Mouse (Mus musculus): ENCODE results near the gene Hydin.
A peak's percentile ranks its signal among the peaks of the same experiment; 100 is the strongest.
"Not testable (repeated sequence)": the region's sequence is repeated elsewhere in the genome, so short reads cannot be mapped to it uniquely, and the experiment has no call there.

Gene Hydin

DNA sequence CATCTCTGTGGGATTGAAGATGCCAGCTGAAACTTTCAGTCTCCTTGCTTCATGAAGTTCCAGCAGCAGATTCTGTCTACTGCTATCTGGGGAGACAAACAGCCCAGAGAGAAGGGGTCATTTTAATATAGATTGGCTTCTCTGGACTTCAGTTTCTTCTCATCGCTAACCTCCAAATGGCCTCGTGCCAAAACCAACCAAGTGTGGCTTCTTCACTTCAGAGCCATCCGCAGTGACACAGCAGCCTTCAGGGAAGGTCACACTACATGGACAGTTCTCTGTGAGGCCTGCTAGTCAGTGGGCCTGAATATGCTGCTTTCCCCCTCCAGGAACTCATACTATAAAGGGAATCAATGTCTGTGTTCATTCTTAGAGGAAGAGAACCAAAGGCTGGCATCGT is 187.7 kb downstream of the Hydin start:
- no peak for DNase-seq

DNA sequence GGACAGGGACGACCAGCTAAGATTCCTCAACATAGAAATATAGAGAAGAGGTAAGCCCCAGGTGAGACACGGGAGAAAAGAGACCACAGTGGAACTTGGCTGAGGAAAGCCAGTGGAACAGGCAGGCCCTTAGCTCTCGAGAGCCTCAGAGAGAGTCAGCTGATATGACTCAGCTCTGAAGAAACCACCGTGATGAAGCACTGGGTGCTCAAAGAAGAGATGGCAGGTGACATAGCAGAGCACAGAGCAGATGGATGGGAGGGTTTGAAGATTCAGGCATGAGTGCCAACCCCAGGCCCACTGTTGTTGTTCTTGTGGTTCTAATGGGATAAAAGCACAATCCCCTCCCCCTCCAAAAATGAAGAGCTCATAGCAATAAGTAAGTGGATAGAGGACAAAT is 190.6 kb downstream of the Hydin start:
- DNase-seq, result no peak

DNA sequence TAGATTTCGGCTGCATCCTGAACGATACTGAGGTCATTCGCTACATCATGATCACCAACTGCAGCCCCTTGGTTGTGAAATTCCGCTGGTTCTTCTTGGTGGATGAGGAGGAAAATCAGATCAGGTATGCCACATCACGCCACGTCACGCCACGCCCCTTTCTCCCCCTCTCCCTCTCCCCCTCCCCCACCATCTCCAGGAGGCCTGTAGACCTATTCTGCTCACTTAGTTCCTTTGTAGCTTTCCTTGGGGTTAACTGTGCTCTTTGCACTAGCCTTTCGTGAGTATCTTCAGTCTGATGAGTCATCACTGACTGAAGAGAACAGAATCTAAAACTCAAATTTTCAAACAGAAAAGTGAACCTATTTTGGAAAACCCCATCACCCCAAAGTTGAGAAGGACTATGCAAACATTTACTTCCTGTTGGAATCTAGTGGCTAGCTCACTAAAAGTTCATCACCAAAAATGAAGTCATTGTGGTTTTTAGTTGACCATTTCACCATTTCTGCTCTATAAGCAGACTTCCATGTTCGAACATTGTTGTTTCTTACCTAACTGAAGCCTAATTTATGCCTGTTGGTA is 195.9 kb downstream of the Hydin start:
- no peak for DNase-seq

DNA sequence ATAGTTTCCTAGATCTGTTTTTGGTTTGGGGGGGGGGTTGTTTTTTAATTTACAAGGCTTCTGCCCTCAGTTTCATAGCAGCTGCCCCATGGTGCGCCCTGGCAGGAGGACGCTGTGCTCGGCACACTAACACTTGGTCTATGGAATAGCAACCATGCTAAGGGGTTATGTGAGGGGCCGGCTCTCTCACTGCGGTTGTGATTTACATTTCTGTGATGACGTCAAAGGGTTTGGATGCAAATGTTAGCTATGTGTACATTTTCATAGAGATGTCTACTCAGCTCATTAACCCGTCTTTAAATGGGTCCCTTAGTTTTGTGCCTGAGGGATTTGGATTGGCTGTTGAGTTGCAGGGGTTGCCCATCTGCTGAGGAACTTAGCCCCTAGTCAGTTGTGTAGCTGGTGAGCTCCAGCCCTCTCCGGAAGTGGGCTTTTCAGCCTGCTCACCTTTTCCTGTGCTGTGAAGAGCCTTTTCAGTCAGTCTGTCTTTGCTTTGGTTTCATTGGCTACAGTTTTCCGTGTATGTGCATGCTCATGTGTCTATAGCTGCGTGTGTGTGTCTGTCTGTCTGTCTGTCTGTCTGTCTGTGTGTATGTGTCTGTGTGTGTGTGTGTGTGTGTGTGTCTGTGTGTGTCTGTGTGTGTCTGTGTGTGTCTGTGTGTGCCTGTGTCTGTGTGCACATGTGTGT is 197.1 kb downstream of the Hydin start:
- DNase-seq, result no peak

DNA sequence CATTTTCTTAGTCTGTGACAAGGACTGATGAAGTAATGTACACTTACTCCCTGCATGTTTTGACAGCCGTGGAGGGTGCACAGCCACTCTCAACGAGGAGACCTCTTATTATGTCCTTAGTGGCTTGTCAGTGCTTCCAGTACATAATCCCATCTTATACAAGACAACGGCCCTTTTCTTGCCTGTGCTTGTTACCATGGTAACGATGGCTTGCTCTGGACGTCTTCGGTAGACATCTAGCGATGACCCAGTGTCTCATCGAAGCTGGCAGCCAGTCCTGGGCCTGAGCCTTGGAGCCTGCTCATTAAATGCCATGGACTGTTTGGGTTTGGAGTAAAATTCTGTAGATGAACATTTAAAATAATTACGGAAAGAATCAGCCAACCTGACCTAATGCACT is 198.8 kb downstream of the Hydin start:
- DNase-seq, result peak; percentile 80

DNA sequence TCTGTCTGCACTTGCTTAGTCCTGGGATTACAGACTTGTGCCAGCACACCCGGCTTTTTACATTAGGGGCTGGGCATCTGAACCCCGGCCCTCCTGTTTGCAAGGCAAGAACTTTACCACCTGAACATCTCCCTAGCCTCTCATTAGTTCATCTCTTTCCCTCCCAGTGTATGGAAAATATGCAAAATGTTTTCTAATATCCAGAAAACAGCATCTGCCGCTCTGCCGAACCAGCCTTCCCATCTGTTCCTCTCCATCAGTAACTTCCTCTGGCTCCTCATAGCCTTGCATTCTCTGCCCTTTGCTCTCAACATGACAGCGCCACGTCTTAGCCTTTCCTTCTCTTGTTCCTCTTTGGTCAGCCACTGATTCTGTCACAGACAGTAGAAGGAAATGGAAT is 210.5 kb downstream of the Hydin start:
- no peak for DNase-seq

DNA sequence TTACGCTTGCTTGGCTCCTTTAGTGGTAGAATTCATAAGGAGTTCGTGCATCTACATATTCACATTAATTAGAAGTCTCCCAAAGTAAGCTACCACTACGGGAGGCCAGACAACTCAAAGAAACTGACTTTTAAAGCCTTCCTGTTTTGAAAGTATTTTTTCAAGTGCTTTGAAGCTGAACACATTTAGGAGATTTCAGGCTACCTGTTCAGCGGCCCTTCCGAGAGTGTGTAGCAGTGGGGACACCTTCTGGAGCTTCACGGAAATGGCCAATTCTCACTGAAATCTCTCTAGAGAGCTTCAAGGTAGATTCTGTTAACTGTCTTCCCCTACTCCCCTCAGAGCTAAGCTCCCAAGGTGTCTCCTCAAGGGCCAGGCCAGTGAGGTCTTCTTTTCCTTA is 211.8 kb downstream of the Hydin start:
- peak; percentile 59 for DNase-seq

DNA sequence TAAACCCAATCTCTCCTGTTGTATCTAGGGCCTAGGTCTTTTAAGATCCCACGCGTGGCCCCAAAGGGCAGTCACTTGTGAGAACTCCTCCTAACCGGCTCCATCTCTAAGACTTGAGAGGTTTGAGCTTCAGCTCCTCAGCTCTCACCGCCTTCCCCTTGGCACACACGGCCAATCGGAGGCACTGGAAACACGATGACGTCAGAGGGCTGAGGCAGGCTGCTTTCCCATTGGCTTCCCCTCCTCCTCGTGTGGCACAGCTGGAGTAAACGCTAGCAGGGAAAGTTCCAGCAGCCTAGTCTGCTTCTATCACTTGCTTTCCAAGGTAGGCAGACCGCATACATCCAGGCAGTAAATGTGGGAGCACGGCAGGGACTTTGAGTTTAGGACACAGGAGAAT is 212.6 kb downstream of the Hydin start:
- DNase-seq, result peak; percentile 27

DNA sequence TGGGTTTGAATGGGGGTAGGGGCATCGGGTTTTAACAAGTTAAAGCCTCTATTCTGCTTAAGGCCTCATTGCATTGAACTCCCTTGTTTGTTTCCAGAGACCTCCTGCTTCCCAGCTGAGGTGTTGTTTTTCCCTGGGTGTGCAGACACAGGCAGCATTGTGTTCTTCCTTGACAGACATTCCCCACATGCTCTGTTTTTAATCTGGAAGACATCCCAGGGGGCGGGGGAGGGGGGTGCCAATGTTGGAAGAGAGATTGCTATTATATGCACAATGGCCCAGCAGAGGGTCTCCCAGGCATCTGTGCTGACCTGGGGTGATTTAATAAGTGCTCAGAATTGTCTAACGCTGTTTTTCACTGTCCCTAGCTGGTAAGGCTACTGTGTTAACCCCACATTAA is 215.5 kb downstream of the Hydin start:
- peak; percentile 67 for DNase-seq

DNA sequence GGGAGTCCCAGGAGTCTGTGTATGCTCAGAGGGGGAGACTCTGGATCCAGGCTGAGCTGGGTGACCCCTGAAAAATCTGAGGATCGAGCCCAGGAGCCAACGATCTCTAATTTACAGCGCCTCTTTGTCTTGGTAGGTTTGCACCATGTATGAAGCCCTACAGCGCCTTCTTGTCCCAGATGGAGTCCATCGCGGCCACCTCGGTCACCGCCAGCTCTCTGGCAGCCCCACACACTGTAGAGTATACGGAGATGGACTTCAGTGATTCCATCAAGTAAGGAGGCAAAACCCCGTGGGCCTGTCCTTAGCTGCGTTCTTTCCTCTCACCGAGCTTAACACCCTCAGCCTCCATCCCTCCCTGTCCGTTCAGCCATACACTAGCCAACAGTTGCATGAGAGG is 218.5 kb downstream of the Hydin start:
- DNase-seq, result no peak

DNA sequence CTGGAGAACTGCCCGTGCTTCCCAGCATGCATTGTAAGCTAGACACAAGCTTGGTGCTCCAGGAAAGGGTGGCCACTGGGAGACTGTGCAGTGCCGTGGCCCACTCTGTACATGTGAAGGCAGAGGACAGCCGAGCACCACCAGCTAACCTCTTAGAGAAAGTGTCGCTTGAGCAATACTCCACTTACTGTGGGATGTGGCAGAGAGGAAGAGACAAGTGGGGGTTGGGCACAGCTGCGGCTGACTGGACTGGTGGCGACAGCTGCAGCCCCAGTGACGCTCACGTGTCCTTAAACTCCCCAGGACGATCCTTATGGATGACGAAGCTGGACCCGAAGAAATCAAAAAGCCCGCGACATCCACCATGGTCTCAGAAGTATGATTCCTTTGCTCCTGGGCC is 219.2 kb downstream of the Hydin start:
- DNase-seq, result no peak

DNA sequence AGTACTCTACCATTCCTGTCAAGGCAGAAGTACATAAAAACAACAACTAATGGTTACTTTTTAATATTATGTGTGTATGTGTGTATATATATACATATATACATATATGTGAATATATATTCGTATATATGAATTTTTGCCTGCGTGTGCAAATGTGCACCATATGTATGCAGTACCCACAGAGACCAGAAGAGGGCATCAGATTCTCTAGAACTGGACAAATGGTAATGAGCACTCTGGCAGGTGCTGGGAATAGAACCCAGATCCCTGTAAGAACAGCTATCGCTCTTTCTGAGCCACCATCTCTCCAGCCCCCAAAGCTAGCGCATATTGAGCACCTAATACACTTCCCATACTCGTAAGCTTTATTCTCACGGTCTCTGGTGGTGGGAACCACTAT is 220.9 kb downstream of the Hydin start:
- no peak for DNase-seq

DNA sequence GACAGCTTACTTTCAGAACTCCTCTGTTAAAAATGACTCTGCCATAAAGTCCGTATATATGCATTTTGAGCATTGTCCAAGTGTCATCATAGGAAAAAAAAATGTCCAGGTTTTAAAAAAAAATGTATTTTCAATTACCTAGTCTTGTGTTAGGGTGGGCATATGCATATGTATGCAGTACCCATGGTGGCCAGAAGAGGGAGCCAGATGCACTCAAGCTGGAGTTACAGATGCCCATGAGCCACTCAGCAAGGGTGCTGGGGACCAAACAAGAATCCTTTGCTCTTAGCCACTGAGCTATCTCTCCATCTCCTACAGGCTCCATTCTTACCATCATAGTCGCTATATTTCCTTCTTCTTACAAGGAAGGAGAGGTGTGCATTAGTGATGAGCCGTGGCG is 222.6 kb downstream of the Hydin start:
- DNase-seq, result peak; percentile 32

DNA sequence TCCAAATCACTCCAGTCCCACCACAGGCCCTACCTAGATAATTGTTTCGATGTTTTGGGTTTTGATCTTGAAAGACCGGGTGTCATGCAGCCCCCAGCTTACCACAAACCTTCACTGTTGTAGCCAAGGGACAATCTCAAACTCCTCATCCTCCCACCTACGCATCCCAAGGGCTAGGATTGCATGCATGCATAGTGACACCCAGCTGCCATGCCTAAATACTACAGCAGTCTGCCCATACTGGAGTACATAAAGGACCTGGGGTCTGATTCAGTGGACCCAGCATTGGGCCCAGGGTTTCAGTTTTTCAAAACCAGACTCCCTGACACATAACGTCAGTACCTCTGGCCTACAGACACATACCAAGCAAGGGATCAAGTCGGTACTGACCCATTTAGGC is 224.3 kb downstream of the Hydin start:
- DNase-seq, result no peak

DNA sequence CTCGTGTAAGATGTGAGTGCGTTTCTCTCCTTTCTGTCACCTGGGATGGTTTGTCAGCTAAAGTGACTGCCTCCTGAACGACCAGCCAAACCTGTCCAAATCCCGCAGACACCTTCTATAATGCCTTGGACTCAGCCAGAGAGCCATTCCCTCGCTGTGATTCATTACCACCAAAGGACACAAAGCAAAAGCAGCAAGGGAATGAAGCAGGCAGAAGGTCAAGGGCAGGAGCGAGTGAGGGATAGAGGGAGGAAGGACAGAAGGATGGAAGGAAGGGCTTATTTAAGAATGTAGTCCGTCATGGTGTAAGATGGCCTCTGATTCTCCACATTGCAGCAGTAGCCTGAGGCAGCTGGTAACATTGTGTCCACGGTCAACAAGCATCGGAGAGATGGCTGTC is 229.5 kb downstream of the Hydin start:
- no peak for DNase-seq

DNA sequence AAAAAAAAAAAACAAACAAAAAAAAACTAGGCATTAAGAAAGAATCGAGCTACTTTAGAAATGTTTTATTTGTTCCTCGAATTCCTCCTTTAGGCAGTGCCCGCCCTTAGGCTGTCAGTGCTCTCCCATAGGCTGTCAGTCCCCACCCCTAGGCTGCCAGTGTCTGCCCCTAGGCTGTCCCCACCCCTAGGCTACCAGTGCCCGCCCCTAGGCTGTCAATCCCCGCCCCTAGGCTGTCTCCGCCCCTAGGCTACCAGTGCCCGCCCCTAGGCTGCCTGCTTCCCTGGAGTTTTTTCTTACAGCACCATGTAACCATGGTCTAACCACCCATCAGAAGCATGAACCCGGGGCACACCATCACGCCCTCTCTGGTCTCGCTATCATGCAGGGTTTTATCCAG is 233.5 kb downstream of the Hydin start:
- DNase-seq, result peak; percentile 55

DNA sequence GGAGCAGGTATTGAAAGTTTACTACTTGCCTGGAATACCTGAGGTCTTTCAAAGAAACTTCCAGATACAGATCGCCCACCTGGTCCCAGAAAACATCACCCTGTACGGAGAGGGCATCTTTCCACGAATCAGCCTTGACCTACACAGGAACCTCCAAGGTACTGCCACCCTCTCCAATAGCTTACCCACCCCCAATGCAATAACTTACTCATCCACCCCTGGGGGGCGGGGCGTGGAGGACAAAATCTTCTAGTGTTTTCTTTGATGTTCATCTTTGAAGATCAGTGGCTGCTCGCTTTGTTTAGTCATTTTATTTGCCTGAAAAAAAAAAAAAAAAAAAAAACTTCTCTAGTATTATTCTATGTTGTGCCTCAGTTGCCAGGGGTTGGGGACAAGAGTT is 233.9 kb downstream of the Hydin start:
- DNase-seq, result no peak

DNA sequence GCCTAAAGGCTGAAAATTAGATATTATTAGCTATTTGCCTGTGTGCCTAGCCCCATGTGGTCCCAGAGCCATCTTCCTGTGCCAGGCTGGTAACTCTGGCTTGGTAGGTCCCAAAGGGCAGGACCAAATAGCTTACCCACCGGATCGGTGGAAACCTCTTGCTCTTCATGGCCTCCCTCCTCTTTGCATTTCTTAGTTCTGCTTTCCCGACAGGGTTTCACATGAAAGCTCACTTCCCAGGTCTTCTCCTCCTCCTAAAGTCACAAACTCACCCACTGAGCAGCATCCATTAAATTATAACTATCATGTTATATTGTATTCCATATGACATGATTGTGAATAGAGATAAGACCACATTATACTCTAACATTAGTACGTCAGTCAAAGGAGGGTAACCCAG is 234.6 kb downstream of the Hydin start:
- no peak for DNase-seq

DNA sequence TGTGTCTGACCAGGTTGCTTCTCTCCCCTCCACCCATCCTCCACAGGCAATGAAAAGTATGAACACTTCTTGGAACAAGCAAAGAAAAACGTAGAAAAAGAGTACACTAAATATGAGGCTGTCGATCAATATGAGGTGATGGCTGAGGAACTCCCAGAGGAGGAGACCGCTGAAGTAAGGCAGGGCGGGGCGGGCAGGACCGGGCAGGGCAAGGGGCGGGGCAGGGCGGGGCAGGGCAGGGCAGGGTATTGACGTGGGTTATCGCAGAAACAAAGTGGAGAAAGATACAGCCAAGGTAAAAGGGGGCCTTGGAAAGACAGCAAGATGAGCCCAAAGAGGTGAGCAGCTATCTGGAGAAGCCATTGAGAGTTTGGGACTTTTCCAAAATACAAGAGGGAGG is 236.1 kb downstream of the Hydin start:
- DNase-seq, result no peak

DNA sequence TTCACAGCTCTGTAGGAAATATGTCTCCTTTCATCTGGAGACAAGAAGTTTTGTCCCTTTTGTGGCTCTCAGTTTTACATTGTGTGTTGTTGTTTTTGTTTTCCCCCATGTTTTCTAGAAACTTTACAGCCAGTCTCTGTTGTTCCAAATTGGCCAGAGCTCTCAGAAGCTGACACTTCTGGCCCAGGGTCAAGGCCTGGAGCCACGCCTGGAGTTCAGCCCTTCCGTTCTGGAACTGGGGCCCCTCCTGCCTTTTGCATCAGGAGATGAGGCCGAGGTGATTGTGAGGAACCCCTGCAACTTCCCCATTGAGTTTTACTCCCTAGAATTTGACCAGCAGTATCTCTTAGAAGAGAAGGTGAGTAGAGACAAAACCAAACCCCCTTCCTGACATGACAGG is 242.0 kb downstream of the Hydin start:
- no peak for DNase-seq

DNA sequence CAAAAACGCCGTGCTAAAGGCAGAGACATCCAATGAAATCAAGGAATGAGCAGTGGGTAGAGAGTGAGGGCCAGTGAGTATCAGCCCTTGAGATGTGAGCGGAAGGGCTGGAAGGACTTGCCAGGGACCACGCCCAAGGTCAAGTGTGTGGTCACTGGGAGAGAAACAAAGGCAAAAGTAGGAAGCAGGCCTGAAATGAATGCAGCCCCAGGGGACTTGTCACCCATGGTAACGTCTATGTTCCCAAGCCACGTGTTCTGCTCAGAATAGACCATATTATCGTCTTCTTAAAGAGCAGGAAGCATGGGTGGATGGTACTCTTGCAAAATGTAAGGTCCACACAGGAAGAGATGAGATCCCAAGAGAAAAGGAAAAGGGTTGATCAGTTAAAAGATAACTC is 253.0 kb downstream of the Hydin start:
- DNase-seq, result no peak

DNA sequence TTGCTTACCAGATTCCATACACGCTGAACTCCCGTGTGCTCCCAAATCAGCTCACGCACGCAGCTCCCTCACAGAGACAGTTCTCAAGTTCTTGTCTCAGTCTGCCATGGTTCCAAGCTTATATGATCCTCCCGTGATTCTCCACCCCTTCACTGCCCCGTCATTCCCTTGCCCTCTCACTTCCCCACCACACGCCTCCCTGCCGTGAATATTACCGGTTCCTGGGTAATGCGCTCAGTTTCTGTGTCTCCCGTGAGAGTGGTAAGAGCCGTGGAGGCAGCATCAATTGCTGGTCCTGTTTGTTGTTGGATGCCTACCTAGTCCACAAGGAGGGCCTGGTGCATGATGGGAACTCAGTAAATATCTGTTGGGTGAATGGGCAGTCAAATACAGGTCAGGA is 255.1 kb downstream of the Hydin start:
- DNase-seq, result no peak

DNA sequence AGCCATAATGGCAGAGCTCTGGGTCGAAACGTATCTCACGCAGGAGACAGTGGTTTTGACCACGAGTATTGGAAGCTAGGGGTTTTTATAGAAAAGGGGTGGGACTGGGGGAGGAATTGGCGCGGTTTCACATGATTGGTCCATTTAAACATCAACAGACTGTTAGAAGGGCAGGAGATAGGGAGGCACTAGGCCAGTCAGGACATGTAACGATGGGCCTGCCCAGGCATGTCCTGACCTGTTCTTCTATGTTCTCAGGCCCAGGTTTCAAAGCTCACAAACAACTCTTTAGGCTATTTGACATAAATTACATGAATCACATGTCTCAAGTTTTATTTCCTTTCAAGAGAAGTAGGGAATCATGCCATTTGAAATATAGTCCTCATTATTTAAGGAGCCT is 255.7 kb downstream of the Hydin start:
- not testable (repeated sequence) for DNase-seq

DNA sequence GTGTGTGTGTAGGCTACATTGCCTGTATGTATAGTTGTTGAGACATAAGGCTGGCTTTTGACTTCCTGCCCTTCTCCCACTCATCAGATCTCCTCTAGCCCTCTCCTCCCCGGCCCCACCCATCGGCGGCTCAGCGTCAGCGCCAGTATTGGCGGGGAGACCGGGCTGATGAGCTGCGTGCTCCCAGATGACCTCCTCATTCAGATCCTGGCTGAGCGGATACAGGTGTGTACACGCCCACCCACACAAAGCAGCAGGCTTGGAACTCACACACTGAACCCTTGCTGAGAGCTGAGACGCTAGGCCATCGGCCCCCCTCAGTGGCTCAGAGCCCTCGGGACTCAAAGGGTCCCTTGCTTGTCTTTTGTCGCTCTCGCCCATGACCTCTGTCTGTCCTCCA is 256.2 kb downstream of the Hydin start:
- no peak for DNase-seq

DNA sequence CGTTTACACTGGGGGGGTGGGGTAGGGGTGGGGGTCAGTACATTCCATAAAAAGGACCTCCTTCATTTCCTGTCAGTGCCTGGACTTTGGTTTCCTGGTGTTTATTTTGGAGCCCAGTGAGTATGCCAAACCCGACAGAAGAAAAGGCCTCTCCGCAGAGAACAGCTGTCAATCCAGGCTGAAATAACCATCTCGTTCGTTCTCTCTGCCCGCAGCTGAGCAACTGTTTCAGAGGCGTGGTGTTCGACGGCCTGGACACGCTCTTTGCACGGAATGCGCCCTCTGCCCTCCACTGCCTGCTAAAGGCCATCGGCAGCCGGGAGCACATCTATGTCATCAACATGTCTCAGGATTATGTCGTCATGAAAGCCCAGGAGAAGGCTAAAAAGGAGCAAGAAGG is 258.5 kb downstream of the Hydin start:
- DNase-seq, result no peak
